ENCODE assay signal across 13 mouse cellular contexts in the genomic region with DNA sequence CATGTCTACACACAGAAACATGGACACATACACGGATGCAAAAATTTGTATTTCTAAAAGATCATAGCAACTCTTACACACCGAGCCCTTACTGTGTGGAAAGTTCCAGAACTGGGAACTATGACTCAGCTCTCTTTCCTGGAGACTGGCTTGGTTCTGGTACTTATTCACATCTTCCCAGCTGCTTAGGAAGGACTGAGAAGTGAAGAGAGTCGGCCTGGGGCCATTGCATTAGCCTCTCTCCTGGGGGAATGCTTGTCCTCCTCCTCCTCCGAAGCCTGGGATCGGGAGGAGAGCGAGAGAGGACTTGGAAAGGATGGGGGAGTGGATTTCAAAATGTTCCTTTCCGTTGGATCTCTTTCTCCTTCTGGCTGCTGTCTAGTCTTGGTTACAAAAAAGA.
A peak's percentile ranks its signal among the peaks of the same experiment; 100 is the strongest.
DNase-seq lines count a peak whose midpoint lies in the region; ATAC-seq and TF ChIP-seq lines count a peak whose summit lies in the region.
"Had no signal": no experiment of that assay in that cellular context is flagged by ENCODE, and none has a peak within 500 bp of the region (broad histone marks: within the 10 kb centered on the region; RNA-seq: fewer than 3 reads in every experiment).

No protein-coding gene starts in this region.

- no peak overlapping the region for H3K4me3 ChIP-seq in lung, embryonic 15.5 days
- H3K4me3 ChIP-seq in heart, embryonic 14.5 days (ENCODE audit: control insufficient read depth in 1 of 2, insufficient read depth in 1 of 2, low read depth in 1 of 2, low read length in 2 of 2), result no peak overlapping the region
- no peak overlapping the region for H3K4me3 ChIP-seq in layer of hippocampus, adult 2 months
- H3K4me3 ChIP-seq: embryonic facial prominence, embryonic 12.5 days; hindbrain, embryonic 15.5 days; limb, embryonic 13.5 days had no signal

- no peak overlapping the region for H3K4me2 ChIP-seq in lung, embryonic 15.5 days
- peak overlapping the region; percentile 21 for H3K4me2 ChIP-seq in heart, embryonic 14.5 days (ENCODE audit: low read length)
- H3K4me2 ChIP-seq: embryonic facial prominence, embryonic 12.5 days; hindbrain, embryonic 15.5 days; limb, embryonic 13.5 days had no signal

- H3K36me3 ChIP-seq in lung, embryonic 15.5 days, result no peaks in the 10 kb centered on the region
- H3K36me3 ChIP-seq in heart, embryonic 14.5 days (ENCODE audit: control insufficient read depth, insufficient read depth, low read length), result no peaks in the 10 kb centered on the region
- H3K36me3 ChIP-seq: embryonic facial prominence, embryonic 12.5 days; hindbrain, embryonic 15.5 days; limb, embryonic 13.5 days had no signal

- DNase-seq in CD4-positive, CD25-positive, alpha-beta regulatory T cell, adult 2 months (ENCODE audit: low read depth, low spot score), result peak; percentile 17
- DNase-seq in lung, postnatal 4 days, result no peak
- peak; percentile 33 for DNase-seq in lung, postnatal 36 days
- DNase-seq in layer of hippocampus, adult 2 months (ENCODE audit: low spot score in 2 of 2), result no peak
- DNase-seq in cerebellum, adult 11 months, result no peak
- DNase-seq: cerebellum, postnatal 25 days had no signal

- 40% methylated on average over 7 of the region's 7 CpGs for WGBS in lung, embryonic 15.5 days
- WGBS in heart, embryonic 14.5 days, result 42% methylated on average over 7 of the region's 7 CpGs

- no peaks in the 10 kb centered on the region for H3K9me3 ChIP-seq in lung, embryonic 15.5 days
- 0 out of 2 replicates have a peak, but pooled peaks cover 7% of the 10 kb centered on the region for H3K9me3 ChIP-seq in heart, embryonic 14.5 days (ENCODE audit: control insufficient read depth, low read length)
- H3K9me3 ChIP-seq: embryonic facial prominence, embryonic 12.5 days; hindbrain, embryonic 15.5 days had no signal

- no peak for TF ChIP-seq CTCF in layer of hippocampus, adult 2 months (conservative IDR thresholded peaks at IDR 0.05)

- ATAC-seq in CD4-positive, CD25-positive, alpha-beta regulatory T cell, adult 4 months, result no peak
- no peak for ATAC-seq in lung, embryonic 15.5 days (ENCODE audit: borderline replicate concordance, extremely low read depth, low FRiP score, low TSS enrichment)
- ATAC-seq in heart, embryonic 14.5 days (ENCODE audit: insufficient number of reproducible peaks, insufficient read depth, low FRiP score, low read depth), result no peak

- H3K9ac ChIP-seq in lung, embryonic 15.5 days, result no peak overlapping the region
- H3K9ac ChIP-seq in heart, embryonic 14.5 days (ENCODE audit: low read length), result no peak overlapping the region
- H3K9ac ChIP-seq: embryonic facial prominence, embryonic 12.5 days; hindbrain, embryonic 15.5 days; limb, embryonic 13.5 days had no signal

- H3K27ac ChIP-seq in lung, embryonic 15.5 days, result peak overlapping the region; percentile 72
- H3K27ac ChIP-seq in heart, embryonic 14.5 days (replicated peaks in 1 of 2; ENCODE audit: control insufficient read depth in 1 of 2, insufficient read depth in 1 of 2, low read depth in 2 of 2, low read length in 2 of 2), result no peak overlapping the region
- H3K27ac ChIP-seq in layer of hippocampus, adult 2 months, result no peak overlapping the region
- H3K27ac ChIP-seq: embryonic facial prominence, embryonic 12.5 days; hindbrain, embryonic 15.5 days; limb, embryonic 13.5 days; stomach, postnatal 0 days had no signal

- peaks cover 15% of the 10 kb centered on the region for H3K4me1 ChIP-seq in lung, embryonic 15.5 days
- H3K4me1 ChIP-seq in heart, embryonic 14.5 days (ENCODE audit: control insufficient read depth in 2 of 2, insufficient read depth in 2 of 2, low read length in 2 of 2), result peaks cover 9% of the 10 kb centered on the region in 2 experiments
- H3K4me1 ChIP-seq: embryonic facial prominence, embryonic 12.5 days; hindbrain, embryonic 15.5 days; limb, embryonic 13.5 days had no signal

- no peaks in the 10 kb centered on the region for H3K27me3 ChIP-seq in lung, embryonic 15.5 days
- no peaks in the 10 kb centered on the region for H3K27me3 ChIP-seq in heart, embryonic 14.5 days (ENCODE audit: control insufficient read depth, insufficient read depth, low read length)
- H3K27me3 ChIP-seq: embryonic facial prominence, embryonic 12.5 days; hindbrain, embryonic 15.5 days had no signal

Comparison
In these comparisons a context has a peak if more than half of its experiments do, and no peak if none do; other contexts are left out.
1. DNase-seq: peak in CD4-positive, CD25-positive, alpha-beta regulatory T cell, adult 2 months (single experiment) and lung, postnatal 36 days (single experiment); none in lung, postnatal 4 days (0 of 2), layer of hippocampus, adult 2 months (0 of 2) and cerebellum, adult 11 months (single experiment).